Mouse (Mus musculus) liver, embryonic 16.5 days (tissue): ENCODE measurements around the gene Trp63. TPM values are rescaled to one million over a fixed set of nuclear protein-coding genes. Genes with fewer than 3 reads are reported as not detected.

ENCODE experiments used
- ATAC-seq: fragments of 200-750 bp; cut with Nextera tagmentation; 2 replicates; pipeline ENCODE4 v1.8.0; 2017; ENCODE audit warnings: low read depth, mild to moderate bottlenecking, moderate number of reproducible peaks, moderate library complexity
- H3K27ac ChIP-seq: fragments of 300-500 bp; sonication (generic); 2 replicates; pipeline ENCODE4 v1.5.1; 2014; ENCODE audit warnings: mild to moderate bottlenecking, low read length
- H3K27me3 ChIP-seq: fragments of 300-500 bp; sonication (generic); 2 replicates; pipeline ENCODE4 v1.6.1; 2014; ENCODE audit warnings: low read depth, low read length, mixed read lengths; ENCODE audit not compliant: control insufficient read depth, insufficient read depth
- H3K36me3 ChIP-seq: fragments of 300-500 bp; sonication (generic); 2 replicates; pipeline ENCODE4 v1.6.1; 2014; ENCODE audit warnings: mild to moderate bottlenecking; ENCODE audit not compliant: control insufficient read depth, insufficient read depth
- H3K4me1 ChIP-seq: fragments of 300-500 bp; sonication (generic); 2 replicates; pipeline ENCODE4 v1.6.1; 2014; ENCODE audit warnings: low read depth, low read length, mixed read lengths; ENCODE audit not compliant: control insufficient read depth
- H3K4me2 ChIP-seq: fragments of 300-500 bp; sonication (generic); 2 replicates; pipeline ENCODE4 v1.6.1; 2014; ENCODE audit warnings: low read depth, low read length, mixed read lengths
- H3K4me3 ChIP-seq: fragments of 300-500 bp; sonication (generic); 2 replicates; pipeline ENCODE4 v1.5.1; 2014; ENCODE audit warnings: low read depth, mild to moderate bottlenecking, low read length
- H3K9ac ChIP-seq: fragments of 300-500 bp; sonication (generic); 2 replicates; pipeline ENCODE4 v1.6.1; 2014; ENCODE audit warnings: low read depth, low read length
- H3K9me3 ChIP-seq: fragments of 300-500 bp; sonication (generic); replicated peaks from 2 replicates; pipeline ENCODE4 v1.6.1; 2016; ENCODE audit warnings: low read length; ENCODE audit not compliant: control insufficient read depth
- WGBS: fragments of 180-500 bp; shearing (Covaris S2); extraction: QIAGEN DNeasy Blood & Tissue Kit; methylation state at CpG from one replicate; pipeline ENCODE4 v1.1.7; 2014; ENCODE audit not compliant: insufficient replicate concordance; 5-methylcytosine and 5-hydroxymethylcytosine counted together
- polyA plus RNA-seq: library from polyadenylated mRNA; unstranded; fragments of >200 nt; fragmentation: Nextera tagmentation; extraction: Ambion mirVana; gene quantifications from 2 replicates; pipeline ENCODE4 v1.2.1, GENCODE M21; 2015

Gene Trp63
- polyA plus RNA-seq, 1 experiment from 2014 or later = 0.04 TPM

DNA sequence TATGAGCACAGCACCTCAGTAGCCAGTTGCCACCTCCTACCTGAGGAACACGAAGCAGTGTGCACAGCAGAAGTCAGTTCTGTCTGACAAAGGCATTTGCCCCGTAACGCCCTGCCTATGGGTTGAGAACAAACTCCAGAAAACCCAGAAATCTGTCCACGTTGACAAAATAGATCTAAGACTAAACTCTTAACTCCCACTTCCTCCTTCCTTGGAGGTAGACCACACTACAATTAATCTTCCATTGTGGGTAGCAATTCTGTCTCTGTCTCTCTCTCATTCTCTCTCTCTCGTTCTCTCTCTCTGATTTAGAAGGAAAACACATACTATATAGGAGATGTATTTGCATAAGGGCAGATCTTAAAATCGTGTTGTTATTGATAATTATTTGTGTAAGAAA is 159.4 kb downstream of the Trp63 start:
- Histone ChIP-seq H3K36me3 (no peaks in the 10 kb centered on the region), H3K4me2 (no peak overlapping the region), H3K4me3 (no peak overlapping the region), H3K9ac (no peak overlapping the region), H3K27ac (no peak overlapping the region), H3K4me1 (no peaks in the 10 kb centered on the region), H3K27me3 (no peaks in the 10 kb centered on the region), H3K9me3 (no peaks in the 10 kb centered on the region)
- ATAC-seq = no peak
- 33% methylated on average over 6 of the region's 6 CpGs for WGBS

GRCm38 (mm10) chr16:25843625-25844024 is 160.1 kb downstream of the Trp63 start:
- Histone ChIP-seq H3K9me3 (no peaks in the 10 kb centered on the region), H3K9ac (no peak overlapping the region), H3K4me2 (no peak overlapping the region), H3K27me3 (no peaks in the 10 kb centered on the region), H3K4me3 (no peak overlapping the region), H3K27ac (no peak overlapping the region), H3K4me1 (no peaks in the 10 kb centered on the region), H3K36me3 (no peaks in the 10 kb centered on the region)
- ATAC-seq = no peak
- WGBS = 74% methylated on average over 13 of the region's 13 CpGs

GRCm38 (mm10) chr16:25846611-25847010 is 163.0 kb downstream of the Trp63 start:
- no peak for ATAC-seq
- Histone ChIP-seq H3K4me1 (no peaks in the 10 kb centered on the region), H3K4me2 (no peak overlapping the region), H3K36me3 (no peaks in the 10 kb centered on the region), H3K4me3 (no peak overlapping the region), H3K9me3 (no peaks in the 10 kb centered on the region), H3K27ac (no peak overlapping the region), H3K9ac (no peak overlapping the region), H3K27me3 (no peaks in the 10 kb centered on the region)
- WGBS = 50% methylated on average over 5 of the region's 5 CpGs

DNA sequence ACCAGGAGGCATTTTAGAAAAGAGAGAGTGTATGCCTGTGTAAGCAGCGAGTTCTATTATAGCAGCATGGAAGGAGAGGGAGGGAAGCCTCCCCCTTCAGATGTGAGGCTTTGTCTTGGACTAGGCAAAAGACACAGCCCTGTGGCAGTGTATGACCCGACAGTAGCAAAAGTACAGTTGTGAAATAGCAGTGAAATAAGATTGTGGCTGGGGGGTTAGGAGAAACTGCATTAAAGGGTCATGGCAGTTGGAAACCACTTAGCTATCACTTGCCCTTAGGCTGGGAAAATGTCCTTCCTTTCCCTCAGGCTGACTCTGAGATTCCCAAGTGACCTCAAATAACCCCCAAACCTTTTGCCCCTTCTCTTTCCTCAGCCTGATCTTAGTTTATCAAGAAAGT is 164.9 kb downstream of the Trp63 start:
- Histone ChIP-seq H3K36me3 (no peaks in the 10 kb centered on the region), H3K27me3 (no peaks in the 10 kb centered on the region), H3K9me3 (no peaks in the 10 kb centered on the region), H3K9ac (no peak overlapping the region), H3K4me1 (no peaks in the 10 kb centered on the region), H3K4me3 (no peak overlapping the region), H3K4me2 (no peak overlapping the region), H3K27ac (no peak overlapping the region)
- 26% methylated on average over 2 of the region's 2 CpGs for WGBS
- no peak for ATAC-seq

GRCm38 (mm10) chr16:25849593-25850464 is 166.3 kb downstream of the Trp63 start:
- Histone ChIP-seq H3K4me3 (no peak overlapping the region), H3K9ac (no peak overlapping the region), H3K9me3 (no peaks in the 10 kb centered on the region), H3K36me3 (no peaks in the 10 kb centered on the region), H3K4me2 (no peak overlapping the region), H3K27ac (no peak overlapping the region), H3K27me3 (no peaks in the 10 kb centered on the region), H3K4me1 (no peaks in the 10 kb centered on the region)
- no peak for ATAC-seq
- WGBS = 54% methylated on average over 13 of the region's 13 CpGs

DNA sequence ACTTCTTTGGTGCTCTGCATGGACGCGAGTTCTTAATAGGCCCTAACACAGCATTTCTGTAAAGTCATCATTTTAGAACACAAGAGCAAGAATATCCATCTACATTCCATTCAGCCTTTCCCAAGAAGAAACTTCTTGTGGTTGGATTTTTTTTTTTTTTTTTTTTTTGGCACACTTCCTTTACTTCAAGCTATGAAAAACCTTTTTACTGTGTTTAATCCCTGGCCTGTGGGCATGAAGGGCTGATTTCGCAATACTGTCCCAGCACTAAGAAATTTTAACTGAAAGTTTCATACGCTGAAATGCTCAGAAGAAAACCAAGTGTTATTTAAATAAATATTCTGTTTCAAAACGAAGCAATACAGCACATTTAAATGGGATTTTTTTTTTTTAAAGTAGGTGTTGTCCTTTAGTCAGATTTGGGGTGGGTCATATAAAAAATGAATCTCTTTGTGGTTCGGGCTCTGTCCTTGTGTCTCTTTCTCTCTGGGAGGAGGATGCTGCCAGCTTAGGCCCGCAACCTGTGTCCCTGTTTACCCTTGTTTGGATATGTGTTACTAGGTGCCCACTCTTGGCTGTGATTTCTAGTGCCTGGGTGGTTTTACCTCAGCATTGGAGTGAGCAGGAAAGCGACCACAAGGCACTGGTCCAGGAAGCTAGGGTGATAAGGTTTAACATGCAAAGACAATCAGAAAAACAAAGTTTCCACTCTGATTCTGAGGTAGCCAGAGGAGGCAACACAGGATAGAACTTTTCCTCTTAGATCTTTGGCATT is 177.4 kb downstream of the Trp63 start:
- no peak for ATAC-seq
- WGBS = 60% methylated on average over 8 of the region's 8 CpGs
- Histone ChIP-seq H3K9ac (no peak overlapping the region), H3K4me3 (no peak overlapping the region), H3K27me3 (no peaks in the 10 kb centered on the region), H3K36me3 (no peaks in the 10 kb centered on the region), H3K9me3 (no peaks in the 10 kb centered on the region), H3K27ac (no peak overlapping the region), H3K4me2 (no peak overlapping the region), H3K4me1 (no peaks in the 10 kb centered on the region)

DNA sequence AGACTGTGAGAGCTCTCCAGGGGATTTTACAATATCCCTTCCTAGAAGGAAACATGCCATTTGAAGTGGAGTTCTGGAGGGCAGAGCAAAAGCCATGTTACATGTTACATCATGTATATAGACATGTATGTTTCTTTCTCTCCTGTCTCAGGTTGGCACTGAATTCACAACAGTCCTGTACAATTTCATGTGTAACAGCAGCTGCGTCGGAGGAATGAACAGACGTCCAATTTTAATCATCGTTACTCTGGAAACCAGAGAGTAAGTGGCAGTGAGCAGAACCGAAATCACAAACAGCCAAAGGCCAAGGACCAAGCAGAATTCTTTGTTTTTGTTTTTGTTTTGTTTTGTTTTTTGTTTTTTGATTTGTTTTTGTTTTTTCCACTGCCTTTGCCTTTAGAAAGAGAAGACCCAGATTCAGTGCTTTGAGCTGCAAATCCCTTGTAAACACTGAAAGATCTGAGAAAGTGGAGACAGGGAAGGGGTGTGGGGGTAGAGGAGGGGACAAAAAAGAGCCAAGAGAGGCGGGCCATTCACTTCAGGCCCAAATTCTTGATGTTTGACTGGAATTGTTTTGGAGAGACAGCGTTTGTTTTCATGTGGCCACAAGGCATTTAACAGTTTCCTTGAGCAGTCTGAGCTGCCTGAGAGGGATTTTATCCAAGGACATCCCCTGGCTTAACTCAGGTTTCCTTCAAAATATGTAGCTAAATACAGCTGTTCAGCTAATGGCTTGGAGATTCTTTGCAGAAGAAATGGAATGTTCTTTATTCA is 181.7 kb downstream of the Trp63 start:
- Histone ChIP-seq H3K9ac (no peak overlapping the region), H3K9me3 (no peaks in the 10 kb centered on the region), H3K4me1 (no peaks in the 10 kb centered on the region), H3K4me3 (no peak overlapping the region), H3K4me2 (no peak overlapping the region), H3K27me3 (no peaks in the 10 kb centered on the region), H3K27ac (no peak overlapping the region), H3K36me3 (no peaks in the 10 kb centered on the region)
- ATAC-seq = no peak
- 57% methylated on average over 7 of the region's 7 CpGs for WGBS

DNA sequence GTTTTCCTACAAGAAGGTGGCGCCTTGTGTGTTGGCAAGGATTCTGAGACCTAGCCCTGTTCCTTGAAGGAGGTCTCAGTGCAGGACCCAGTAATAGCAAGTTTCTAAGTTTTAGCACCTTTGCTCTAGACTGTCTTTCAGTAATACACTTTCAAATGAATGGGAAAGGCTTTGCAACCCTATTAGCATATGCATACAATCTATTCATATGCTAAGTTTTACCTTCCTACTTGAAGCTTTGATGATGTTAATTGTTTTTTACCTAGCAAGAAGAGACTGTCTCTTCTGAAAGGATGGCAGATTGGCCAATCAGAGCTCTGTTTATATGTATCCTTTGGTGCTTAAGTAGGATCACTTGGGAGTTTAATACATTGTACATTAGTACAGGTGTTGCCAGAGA is 187.9 kb downstream of the Trp63 start:
- WGBS = 57% methylated on average over 1 of the region's 1 CpGs
- H3K9ac ChIP-seq = no peak overlapping the region

More for the DNA sequence above, 187.9 kb downstream of the Trp63 start:
- ATAC-seq = no peak
- Histone ChIP-seq H3K36me3 (no peaks in the 10 kb centered on the region), H3K27me3 (no peaks in the 10 kb centered on the region), H3K4me2 (no peak overlapping the region), H3K27ac (no peak overlapping the region), H3K4me3 (no peak overlapping the region), H3K9me3 (no peaks in the 10 kb centered on the region), H3K4me1 (no peaks in the 10 kb centered on the region)
